Mouse (Mus musculus): ENCODE measurements around the gene H2-D1.

- TF ChIP-seq POLR2A (IDR thresholded peaks at IDR 0.05; ENCODE audit: extremely low read depth, insufficient read depth, low read length) (no peak), CTCF (IDR thresholded peaks at IDR 0.05; ENCODE audit: extremely low read depth, insufficient read depth, low read length) (peak; percentile 69)
Measured at GRCm38 (mm10) chr17:35254241-35255098, 8.1 kb upstream of the H2-D1 start.
